Mouse (Mus musculus): ENCODE data around the gene Crebl2. TPM values are rescaled to one million over a fixed set of nuclear protein-coding genes. Genes with fewer than 3 reads are reported as not detected.

The Crebl2 gene
- total RNA-seq, 2 experiments from 2014 or later: 15.5 to 19.8 TPM

- DNase-seq (ENCODE audit: low spot score in 2 of 2): no peak
Observed at GRCm38 (mm10) chr6:134903891-134904884, 74.2 kb downstream of the Crebl2 start.

- DNase-seq (ENCODE audit: low spot score in 2 of 2): no peak
Observed at GRCm38 (mm10) chr6:134905811-134906210, 75.9 kb downstream of the Crebl2 start.

Other genes starting within 250 kb of the Crebl2 start
- gene Mansc1, start 197.7 kb upstream of the Crebl2 start, total RNA-seq (2021): 10 to 100 TPM in 1 of 2 experiments, 1 to 10 TPM in 1; 8.8 to 10.0 TPM
- 10 to 100 TPM; 13.8 to 14.8 TPM for gene Borcs5, start 190.6 kb upstream of the Crebl2 start, total RNA-seq (2021)
- 10 to 100 TPM; 23.9 to 25.5 TPM for gene Dusp16, start 37.5 kb upstream of the Crebl2 start, total RNA-seq (2021)
- 10 to 100 TPM; 13.6 to 16.4 TPM for gene Gpr19, start 68.4 kb downstream of the Crebl2 start, total RNA-seq (2021)
- 10 to 100 TPM; 53.4 to 53.8 TPM for gene Cdkn1b, start 90.2 kb downstream of the Crebl2 start, total RNA-seq (2021)
- 1 to 10 TPM; 6.5 to 8.2 TPM for gene Apold1, start 151.6 kb downstream of the Crebl2 start, total RNA-seq (2021)
- 10 to 100 TPM; 74.1 to 84.0 TPM for gene Ddx47, start 181.5 kb downstream of the Crebl2 start, total RNA-seq (2021)
- gene Gprc5a, start 235.5 kb downstream of the Crebl2 start, total RNA-seq (2021): 1 to 10 TPM; 1.7 to 3.0 TPM

Measured in adrenal gland, postnatal 4 days (tissue).